Mouse (Mus musculus) CD4-positive, CD25-positive, alpha-beta regulatory T cell, adult 4 months (primary cell): ENCODE data around the gene Ap4s1. TPM values are rescaled to one million over a fixed set of nuclear protein-coding genes. Genes with fewer than 3 reads are reported as not detected.
A peak's percentile ranks its signal among the peaks of the same experiment; 100 is the strongest.

ENCODE experiments used
- ATAC-seq: one replicate; pipeline ENCODE4 v1.8.0; 2017
- polyA plus RNA-seq, 2 experiments: library from polyadenylated mRNA; unstranded; fragments of 100-300 nt; shearing (Covaris generic); gene quantifications; one replicate each; pipeline ENCODE4 v1.2.1; 2017

Gene Ap4s1
- polyA plus RNA-seq, 2 experiments from 2014 or later, result 10.9 to 19.7 TPM

DNA sequence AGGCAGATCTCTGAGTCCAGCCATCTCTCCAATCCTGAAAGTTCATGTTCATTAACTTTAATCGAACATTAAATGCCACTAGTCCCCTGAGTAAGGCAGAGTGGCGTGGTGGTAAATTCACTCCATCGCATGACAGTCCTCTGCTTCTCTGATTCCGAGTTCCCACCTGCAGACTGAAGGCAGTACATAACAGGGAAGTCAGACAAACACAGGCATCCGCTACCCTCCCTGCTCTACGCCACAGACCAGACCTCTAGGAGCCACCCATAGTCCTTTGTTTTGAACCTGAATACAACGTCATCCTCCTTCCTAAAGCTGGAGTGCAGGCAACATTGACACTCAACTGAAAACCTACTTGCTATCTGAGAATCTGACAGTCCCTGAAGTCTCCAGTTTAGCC, 13.7 kb downstream of the Ap4s1 start:
- ATAC-seq, result no peak

GRCm38 (mm10) chr12:51705778-51706177, 14.9 kb downstream of the Ap4s1 start:
- no peak for ATAC-seq

DNA sequence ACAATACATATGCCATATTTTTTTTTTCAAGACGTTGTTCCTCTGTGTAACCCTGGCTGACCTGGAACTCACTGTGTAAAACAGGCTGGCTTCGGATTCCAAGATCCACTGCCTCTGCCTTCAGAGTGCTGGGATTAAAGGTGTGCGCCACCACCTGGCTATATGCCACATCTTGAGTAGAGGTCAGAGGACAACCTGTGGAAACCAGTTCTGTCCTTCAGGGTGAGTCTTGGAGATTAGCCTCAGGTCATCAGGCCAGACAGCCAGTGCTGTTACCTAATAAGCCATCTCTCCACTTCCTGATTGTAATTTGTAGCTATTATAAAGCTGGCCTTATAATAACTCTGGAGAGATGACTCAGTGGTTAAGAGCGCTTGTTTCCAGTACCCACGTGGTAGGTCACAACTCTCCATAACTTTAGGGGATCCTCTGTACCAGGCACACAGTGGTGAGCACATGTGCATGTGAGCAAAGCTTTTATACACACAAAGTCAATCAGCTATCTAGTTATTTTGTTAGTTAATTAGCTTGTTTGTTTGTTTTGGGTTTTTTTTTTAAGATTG, 15.9 kb downstream of the Ap4s1 start:
- no peak for ATAC-seq

DNA sequence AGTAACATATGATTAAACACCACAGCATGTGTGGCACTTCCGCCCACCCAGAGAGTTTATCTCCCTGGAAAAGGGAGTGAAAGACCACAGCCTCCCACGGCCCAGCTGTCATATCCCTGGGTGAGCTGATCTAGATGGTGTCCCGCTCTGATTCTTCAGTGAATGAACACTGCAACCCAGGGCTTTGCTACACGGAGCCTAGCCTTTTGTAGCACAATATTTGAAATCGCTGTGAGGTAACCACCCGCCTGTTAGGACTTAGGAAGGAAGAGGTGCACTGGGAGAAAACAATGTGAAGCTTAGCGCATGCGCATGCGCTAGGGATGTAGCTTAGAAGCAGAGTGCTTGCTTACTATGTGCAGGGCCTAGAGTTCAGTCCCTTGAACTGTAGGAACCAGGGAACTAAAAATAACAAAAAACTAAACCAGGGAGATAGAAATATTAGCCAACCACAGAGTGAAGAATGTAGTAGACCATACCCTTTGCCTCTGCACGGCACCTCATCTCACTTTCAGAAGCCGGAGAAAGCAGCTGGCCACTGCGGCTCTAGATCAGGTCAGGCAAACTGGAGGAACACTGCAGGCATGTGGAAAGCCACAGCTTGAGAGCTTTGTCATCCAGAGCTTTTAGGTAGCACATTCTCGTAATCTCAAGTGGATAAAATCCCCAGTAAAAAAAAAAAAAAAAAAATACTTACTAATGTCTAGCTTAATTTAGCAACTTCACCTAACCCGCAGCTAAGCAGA, 18.3 kb downstream of the Ap4s1 start:
- no peak for ATAC-seq

- ATAC-seq, result no peak
Observed at GRCm38 (mm10) chr12:51709741-51710140, 18.9 kb downstream of the Ap4s1 start.

DNA sequence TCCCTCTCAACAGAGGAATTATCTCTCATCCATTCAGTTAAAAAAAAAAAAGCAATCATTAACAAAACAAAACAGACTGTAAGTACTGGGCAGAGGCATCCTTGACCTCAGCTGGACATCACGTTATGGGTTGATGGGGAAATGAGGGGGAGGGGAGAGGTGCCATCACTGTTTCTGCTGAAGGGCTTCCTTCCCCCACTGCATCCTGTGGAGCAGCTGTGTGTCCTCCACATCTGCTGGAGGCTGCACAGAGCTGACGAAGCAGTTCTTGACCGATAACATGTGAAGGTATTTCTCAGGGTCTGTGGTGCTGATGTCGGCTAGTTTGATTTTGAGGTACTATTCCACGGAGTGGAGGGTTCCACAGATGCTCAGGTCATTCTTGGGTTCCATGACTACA, 19.3 kb downstream of the Ap4s1 start:
- no peak for ATAC-seq

GRCm38 (mm10) chr12:51712685-51713084, 21.9 kb downstream of the Ap4s1 start:
- ATAC-seq, result no peak

DNA sequence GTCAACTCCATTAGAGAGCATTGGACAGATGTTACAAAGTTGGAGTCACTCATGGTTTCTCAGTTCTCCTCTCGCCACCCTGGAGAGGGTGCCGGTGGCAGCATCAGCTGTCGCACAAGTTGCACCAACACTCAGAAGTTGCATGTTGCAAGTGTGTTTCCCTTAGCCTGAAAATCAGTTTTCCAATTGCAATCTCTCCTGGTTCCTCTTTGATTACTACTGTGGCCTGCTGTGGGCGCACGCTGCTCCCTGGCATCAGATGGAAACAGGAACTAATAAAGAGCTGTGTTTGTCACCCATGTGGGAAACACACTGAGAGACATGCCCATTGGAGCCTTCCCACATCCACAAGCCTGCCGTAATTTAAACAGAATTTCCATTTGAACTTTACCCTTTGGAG, 27.8 kb downstream of the Ap4s1 start:
- ATAC-seq, result no peak

DNA sequence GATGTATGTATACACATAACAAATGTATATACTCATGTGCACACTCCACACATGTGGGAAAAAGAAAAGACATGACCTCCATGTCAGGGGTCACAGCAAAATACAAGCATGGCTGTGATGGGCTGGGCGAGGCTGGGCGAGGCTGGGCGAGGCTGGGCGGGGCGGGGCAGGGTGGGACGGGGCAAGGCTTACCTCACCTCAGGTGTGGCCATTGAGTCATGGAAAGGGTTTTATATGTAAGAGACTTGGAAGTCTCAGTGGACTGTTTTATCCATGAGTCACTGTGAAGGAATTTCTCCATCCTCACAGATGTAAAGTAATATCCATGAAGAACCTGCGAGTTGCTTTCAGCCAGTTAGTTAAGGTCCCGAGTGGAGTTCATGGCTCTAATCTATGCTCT, 31.0 kb downstream of the Ap4s1 start:
- ATAC-seq, result no peak

DNA sequence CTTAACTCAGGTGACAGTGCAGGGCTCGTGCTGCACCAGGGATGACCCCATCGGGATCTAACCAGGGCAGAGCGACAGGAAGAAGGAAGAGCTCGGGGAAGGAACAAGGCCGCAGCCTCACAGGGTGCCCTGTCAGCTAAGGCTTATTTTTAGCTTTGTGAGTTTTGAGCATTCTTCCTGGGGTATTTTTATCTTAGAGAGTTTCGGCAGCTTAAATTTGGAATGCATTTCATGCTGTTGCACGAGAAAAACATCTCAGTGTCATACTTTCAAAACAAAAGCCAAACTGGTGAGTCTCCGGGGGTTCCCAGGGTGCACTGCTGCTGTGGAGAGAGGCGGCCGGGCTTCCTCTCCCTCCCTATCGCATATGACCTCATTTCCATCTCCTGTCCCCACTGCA, 38.2 kb downstream of the Ap4s1 start:
- no peak for ATAC-seq

GRCm38 (mm10) chr12:51729827-51730226, 39.0 kb downstream of the Ap4s1 start:
- ATAC-seq, result no peak

GRCm38 (mm10) chr12:51734605-51735211, 43.9 kb downstream of the Ap4s1 start:
- ATAC-seq, result no peak

- no peak for ATAC-seq
Observed at GRCm38 (mm10) chr12:51735840-51736271, 45.0 kb downstream of the Ap4s1 start.

GRCm38 (mm10) chr12:51736381-51736780, 45.5 kb downstream of the Ap4s1 start:
- no peak for ATAC-seq

DNA sequence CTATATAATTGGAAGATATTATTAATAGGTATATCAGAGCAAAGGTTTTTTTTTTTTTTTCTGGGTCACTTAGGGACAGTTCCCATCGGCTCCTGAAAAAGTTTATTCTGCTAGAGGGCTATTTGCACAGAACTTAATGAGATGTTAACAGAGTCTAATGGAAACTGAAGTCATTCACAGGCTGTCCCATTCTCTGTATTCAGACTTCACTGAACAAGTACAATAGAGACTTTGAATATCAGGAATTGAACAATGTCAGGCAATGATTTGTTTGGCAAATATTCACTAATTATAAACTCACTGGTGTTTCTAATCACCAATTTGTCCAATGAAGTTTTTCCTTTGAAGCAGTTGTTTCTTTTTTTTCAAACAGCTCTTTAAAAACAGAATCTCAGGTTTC, 46.0 kb downstream of the Ap4s1 start:
- no peak for ATAC-seq

DNA sequence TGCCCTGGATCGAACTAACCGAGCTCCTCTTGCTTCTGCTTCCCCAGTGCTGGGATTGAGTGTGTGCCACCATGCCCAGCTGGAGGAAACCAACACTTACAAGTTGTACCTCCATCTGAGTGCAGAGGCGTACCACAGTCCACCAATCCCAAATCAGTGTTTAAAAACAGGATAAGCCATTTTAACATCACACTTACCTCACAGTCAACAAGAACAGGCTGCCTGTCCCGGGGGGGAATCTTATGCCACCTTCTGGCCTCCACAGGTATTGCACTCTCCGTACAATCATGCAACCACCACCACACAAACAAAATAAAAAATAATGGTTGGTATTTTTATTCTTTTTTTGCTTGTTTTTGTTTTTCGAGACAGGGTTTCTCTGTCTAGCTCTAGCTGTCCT, 50.9 kb downstream of the Ap4s1 start:
- ATAC-seq, result peak; percentile 51

DNA sequence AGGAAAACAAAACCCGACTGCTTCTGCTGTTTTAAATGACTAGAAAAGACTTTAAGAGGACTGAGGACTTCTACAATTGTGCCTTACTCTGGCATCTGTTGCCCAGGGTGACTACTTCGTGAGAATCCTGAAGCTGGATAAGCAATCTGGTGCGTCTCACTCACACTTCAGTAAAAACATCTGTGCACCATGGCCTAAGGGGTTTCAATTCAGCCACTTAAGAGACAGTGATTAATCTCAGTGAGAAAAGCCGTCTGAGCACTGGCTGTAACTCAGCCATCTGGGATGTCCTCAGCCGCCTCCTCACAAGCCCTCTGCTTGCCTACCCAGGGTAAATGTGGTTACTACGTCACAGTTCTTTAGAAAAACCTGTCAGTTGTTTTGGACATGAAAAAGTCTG, 54.1 kb downstream of the Ap4s1 start:
- no peak for ATAC-seq

DNA sequence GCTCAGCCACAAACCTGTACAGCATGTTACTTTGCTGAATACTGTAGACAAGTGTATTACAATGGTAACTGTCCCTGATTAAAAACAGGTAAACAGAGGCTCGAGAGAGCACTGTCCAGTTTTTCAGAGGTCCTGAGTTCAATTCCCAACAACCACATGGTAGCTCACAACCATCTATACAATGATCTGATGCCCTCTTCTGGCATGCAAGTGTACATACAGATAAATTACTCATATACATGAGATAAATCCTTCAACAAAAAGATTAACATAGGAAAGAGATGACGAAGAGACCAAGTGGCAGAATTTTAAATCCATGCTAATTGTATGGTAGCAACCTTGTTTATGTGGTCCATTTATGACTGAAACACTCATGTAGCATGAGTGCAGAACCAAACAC, 56.5 kb downstream of the Ap4s1 start:
- no peak for ATAC-seq

- no peak for ATAC-seq
Observed at GRCm38 (mm10) chr12:51755938-51756598, 65.2 kb downstream of the Ap4s1 start.

GRCm38 (mm10) chr12:51756599-51756961, 65.7 kb downstream of the Ap4s1 start:
- no peak for ATAC-seq

DNA sequence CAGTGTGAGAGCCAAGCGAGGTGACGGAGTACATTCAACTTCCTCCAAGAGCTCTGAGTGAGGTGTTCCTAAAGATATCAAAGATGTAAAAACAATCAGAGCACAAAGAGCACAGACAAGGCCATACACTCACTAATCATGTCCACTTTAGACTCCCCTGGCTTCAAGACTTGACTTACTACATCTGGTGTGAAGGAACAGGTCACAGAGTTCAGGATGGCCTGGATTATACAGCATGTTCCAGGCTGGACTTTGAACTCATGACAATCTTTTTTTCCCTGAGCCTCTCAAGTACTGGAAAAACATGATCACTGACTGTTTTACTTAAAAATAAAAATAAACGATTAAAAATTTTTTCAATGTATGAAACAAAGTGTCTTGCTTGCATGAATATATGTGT, 68.5 kb downstream of the Ap4s1 start:
- no peak for ATAC-seq

DNA sequence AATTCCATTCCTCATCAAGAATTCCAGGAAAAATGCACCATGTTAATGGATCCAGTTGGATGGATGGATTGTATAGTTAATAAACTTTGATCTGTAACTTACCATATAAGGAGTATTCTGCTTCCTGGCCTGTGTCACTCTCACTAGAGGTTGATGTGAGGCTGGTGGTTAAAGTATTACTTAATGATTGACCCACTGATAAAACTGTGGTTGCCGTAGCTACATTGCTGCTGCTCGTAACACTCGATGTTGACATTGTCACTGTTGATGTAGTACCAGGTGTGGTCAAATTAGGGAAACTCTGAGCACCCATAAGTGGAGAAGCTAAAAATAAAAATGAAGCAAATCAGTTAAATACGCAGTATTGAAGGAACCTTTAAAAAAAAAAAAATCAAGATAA, 76.6 kb downstream of the Ap4s1 start:
- ATAC-seq, result peak; percentile 58

DNA sequence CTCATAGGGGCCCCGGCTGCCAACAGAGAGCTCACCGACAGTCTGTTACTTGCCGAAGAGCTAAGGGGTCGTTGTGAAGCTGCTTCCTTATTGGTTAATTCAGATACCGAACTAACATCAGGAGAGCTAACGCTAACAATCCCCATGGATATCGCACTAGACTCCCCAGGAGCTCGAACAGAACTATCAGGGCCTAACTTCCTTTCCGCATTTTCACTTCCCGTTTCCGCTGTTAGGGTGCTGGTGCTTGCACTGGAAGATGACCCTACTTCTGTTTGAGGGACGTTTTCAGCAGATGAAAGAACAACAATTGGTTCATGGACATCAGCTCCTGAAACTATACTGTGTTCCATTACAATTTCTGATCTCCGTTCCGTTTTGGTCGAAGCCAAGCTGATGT, 77.9 kb downstream of the Ap4s1 start:
- no peak for ATAC-seq

DNA sequence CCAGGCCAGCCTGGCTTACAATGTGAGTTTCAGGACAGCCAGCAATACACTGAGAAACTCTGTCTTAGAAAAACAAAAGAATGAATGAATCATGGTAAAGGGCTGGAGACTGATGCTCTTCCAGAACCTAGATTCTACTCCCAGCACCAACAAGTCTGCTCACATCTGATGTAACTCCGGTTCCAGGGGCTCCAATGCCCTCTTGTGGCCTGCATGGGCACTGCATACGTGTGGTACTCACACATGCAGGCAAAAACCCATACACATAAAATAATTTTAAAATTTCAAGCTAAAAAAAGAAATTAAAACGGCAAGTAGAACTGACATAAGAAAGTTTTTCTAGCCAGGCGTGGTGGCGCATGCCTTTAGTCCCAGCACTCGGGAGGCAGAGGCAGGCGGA, 94.0 kb downstream of the Ap4s1 start:
- ATAC-seq, result peak; percentile 77
